ENCODE assay signal across 8 mouse cellular contexts in genomic region chr12:69370936-69371335, GRCm38 (mm10). TPM values are rescaled to one million over a fixed set of nuclear protein-coding genes. Genes with fewer than 3 reads are reported as not detected.
DNase-seq lines count a peak whose midpoint lies in the region; ATAC-seq and TF ChIP-seq lines count a peak whose summit lies in the region.

No protein-coding gene starts in this region.

- H3K9ac ChIP-seq in forebrain, embryonic 14.5 days (ENCODE audit: low read length): peak overlapping the region; percentile 61
- H3K9ac ChIP-seq in liver, embryonic 14.5 days (replicated peaks): peak overlapping the region; percentile 98

- H3K79me3 ChIP-seq in C2C12 (ENCODE audit: low read depth): peaks cover 36% of the 10 kb centered on the region

- no peak for ATAC-seq in forebrain, embryonic 14.5 days
- no peak for ATAC-seq in liver, embryonic 14.5 days (ENCODE audit: insufficient read depth)

- no peak for TF ChIP-seq CTCF in gastrocnemius, adult 2 months (IDR thresholded peaks at IDR 0.05)
- TF ChIP-seq CTCF in C2C12 (IDR thresholded peaks at IDR 0.05; ENCODE audit: control insufficient read depth, insufficient read depth, insufficient read length): no peak
- TF ChIP-seq CTCF in liver, embryonic 14.5 days (IDR thresholded peaks at IDR 0.05; ENCODE audit: low read depth): no peak

- peaks cover 41% of the 10 kb centered on the region for H3K79me2 ChIP-seq in C2C12 (ENCODE audit: control insufficient read depth, insufficient read depth)

- peak overlapping the region; percentile 96 for H3K4me3 ChIP-seq in gastrocnemius, adult 2 months
- H3K4me3 ChIP-seq in C2C12 (ENCODE audit: insufficient read depth, poor library complexity, severe bottlenecking): no peak overlapping the region
- H3K4me3 ChIP-seq in forebrain, embryonic 14.5 days (ENCODE audit: low read depth, low read length): peak overlapping the region; percentile 96
- H3K4me3 ChIP-seq in liver, embryonic 14.5 days (ENCODE audit: insufficient read depth in 1 of 2, low read depth in 2 of 2, low read length in 2 of 2): peak overlapping the region; percentile 80 to 98

- peaks cover 31% of the 10 kb centered on the region for H3K36me3 ChIP-seq in C2C12 (ENCODE audit: control insufficient read depth, insufficient read depth)
- 0 out of 2 replicates have a peak, but pooled peaks cover 4% of the 10 kb centered on the region for H3K36me3 ChIP-seq in forebrain, embryonic 14.5 days (ENCODE audit: control insufficient read depth, insufficient read depth, low read length)
- H3K36me3 ChIP-seq in liver, embryonic 14.5 days (replicated peaks; ENCODE audit: control insufficient read depth, insufficient read depth, low read depth): peaks cover 22% of the 10 kb centered on the region

- peak overlapping the region; percentile 92 for H3ac ChIP-seq in C2C12 (ENCODE audit: control insufficient read depth, insufficient read length, low read depth)

- DNase-seq in gastrocnemius, adult 2 months: no peak
- DNase-seq in gastrocnemius, adult 18-20 months (ENCODE audit: low spot score): no peak
- no peak for DNase-seq in forebrain, embryonic 14.5 days (ENCODE audit: low spot score)
- no peak for DNase-seq in liver, embryonic 14.5 days (ENCODE audit: low read depth in 3 of 3, low spot score in 3 of 3)
- DNase-seq in MN1 (ENCODE audit: low spot score): no peak
- no peak for DNase-seq in left cerebral cortex, postnatal 4 days
- DNase-seq in layer of hippocampus, adult 11-12 months (ENCODE audit: low spot score): no peak

- peak overlapping the region; percentile 95 for H3K27ac ChIP-seq in gastrocnemius, adult 2 months
- H3K27ac ChIP-seq in forebrain, embryonic 14.5 days (ENCODE audit: low read depth, low read length): no peak overlapping the region
- H3K27ac ChIP-seq in liver, embryonic 14.5 days: peak overlapping the region; percentile 84

- H3K4me2 ChIP-seq in forebrain, embryonic 14.5 days (ENCODE audit: low read length): peak overlapping the region; percentile 68
- H3K4me2 ChIP-seq in liver, embryonic 14.5 days (ENCODE audit: low read depth): peak overlapping the region; percentile 96

- peaks cover 12% of the 10 kb centered on the region for H3K4me1 ChIP-seq in forebrain, embryonic 14.5 days (ENCODE audit: control insufficient read depth, insufficient read depth, low read length)
- H3K4me1 ChIP-seq in liver, embryonic 14.5 days (replicated peaks; ENCODE audit: control insufficient read depth in 2 of 2, insufficient read depth in 2 of 2, low read length in 1 of 2): peaks cover 4 to 16% of the 10 kb centered on the region in 2 experiments

- intact Hi-C loops in gastrocnemius, adult 2 months (cut with DNase I): loop anchor here (5.0 kb wide), 2 partner anchors 76 to 106 kb away; no protein-coding TSS in a partner anchor
- intact Hi-C loops in left cerebral cortex, postnatal 4 days (cut with DNase I): loop anchor here (5.0 to 10.0 kb wide), 2 partner anchors 84 to 211 kb away; partner anchors contain the start of gene Vcpkmt

- TF ChIP-seq EP300 in liver, embryonic 14.5 days (IDR thresholded peaks at IDR 0.05; ENCODE audit: low read depth): no peak

- WGBS in forebrain, embryonic 14.5 days: 14% methylated on average over 7 of the region's 7 CpGs
- WGBS in liver, embryonic 14.5 days (ENCODE audit: insufficient replicate concordance): 9% methylated on average over 7 of the region's 7 CpGs

- H3K9me3 ChIP-seq in forebrain, embryonic 14.5 days (replicated peaks; ENCODE audit: control insufficient read depth, low read length): no peaks in the 10 kb centered on the region
- H3K9me3 ChIP-seq in liver, embryonic 14.5 days (ENCODE audit: control insufficient read depth, low read length): no peaks in the 10 kb centered on the region

- no peaks in the 10 kb centered on the region for H3K27me3 ChIP-seq in C2C12 (ENCODE audit: control insufficient read depth, insufficient read depth, insufficient read length)
- H3K27me3 ChIP-seq in forebrain, embryonic 14.5 days (replicated peaks; ENCODE audit: control insufficient read depth, insufficient read depth, low read length): no peaks in the 10 kb centered on the region
- H3K27me3 ChIP-seq in liver, embryonic 14.5 days (ENCODE audit: control insufficient read depth, insufficient read depth, low read length): no peaks in the 10 kb centered on the region

TF ChIP-seq in C2C12, 6 proteins besides CTCF, POLR2A, EP300 and RAD21:
- TF ChIP-seq MYOG (IDR thresholded peaks at IDR 0.05; ENCODE audit: control insufficient read depth, extremely low read depth, insufficient read length): no peak

RNA-seq across cellular contexts. Expression of gene Arf6, which starts 1.0 kb away (rescaled TPM):
- 10 to 100 TPM; 20.5 to 20.8 TPM for total RNA-seq in gastrocnemius, adult 2 months (2021)
- 10 to 100 TPM; 19.1 to 26.3 TPM for total RNA-seq in gastrocnemius, adult 18-20 months (2021)
- polyA plus RNA-seq in C2C12 (2012; fragmentation: generic; extraction: Trizol): 87.3 TPM
- polyA plus RNA-seq in forebrain, embryonic 14.5 days (2014; fragmentation: Nextera tagmentation; extraction: Ambion mirVana): 33.8 and 34.5 TPM in 2 replicates
- 41.3 and 45.8 TPM in 2 replicates for polyA plus RNA-seq in liver, embryonic 14.5 days (2012; rRNA removed)
- 35.7 and 39.6 TPM in 2 replicates for polyA plus RNA-seq in liver, embryonic 14.5 days (2014; fragmentation: Nextera tagmentation; extraction: Ambion mirVana)
- 10 to 100 TPM; 70.7 to 71.8 TPM for total RNA-seq in left cerebral cortex, postnatal 4 days (2021)

RNA-seq across cellular contexts. Expression of gene Gm9887, which starts 1.3 kb away (rescaled TPM):
- total RNA-seq in gastrocnemius, adult 2 months (2021): not detected
- total RNA-seq in gastrocnemius, adult 18-20 months (2021): not detected
- 6.5 TPM for polyA plus RNA-seq in C2C12 (2012; fragmentation: generic; extraction: Trizol)
- 0.83 and 1.3 TPM in 2 replicates for polyA plus RNA-seq in forebrain, embryonic 14.5 days (2014; fragmentation: Nextera tagmentation; extraction: Ambion mirVana)
- 0.20 and 0.23 TPM in 2 replicates for polyA plus RNA-seq in liver, embryonic 14.5 days (2012; rRNA removed)
- 0.40 and 1.0 TPM in 2 replicates for polyA plus RNA-seq in liver, embryonic 14.5 days (2014; fragmentation: Nextera tagmentation; extraction: Ambion mirVana)
- total RNA-seq in left cerebral cortex, postnatal 4 days (2021): 1 to 10 TPM in 1 of 2 experiments, not detected in 1; 1.4 TPM

RNA-seq across cellular contexts. Expression of gene Nemf, which starts 14.0 kb away (rescaled TPM):
- 10 to 100 TPM; 23.1 to 23.6 TPM for total RNA-seq in gastrocnemius, adult 2 months (2021)
- total RNA-seq in gastrocnemius, adult 18-20 months (2021): 10 to 100 TPM; 18.7 to 20.9 TPM
- 6.4 TPM for polyA plus RNA-seq in C2C12 (2012; fragmentation: generic; extraction: Trizol)
- 67.4 and 80.0 TPM in 2 replicates for polyA plus RNA-seq in forebrain, embryonic 14.5 days (2014; fragmentation: Nextera tagmentation; extraction: Ambion mirVana)
- polyA plus RNA-seq in liver, embryonic 14.5 days (2012; rRNA removed): 5.2 and 11.1 TPM in 2 replicates
- polyA plus RNA-seq in liver, embryonic 14.5 days (2014; fragmentation: Nextera tagmentation; extraction: Ambion mirVana): 33.7 and 35.4 TPM in 2 replicates
- total RNA-seq in left cerebral cortex, postnatal 4 days (2021): 10 to 100 TPM; 50.9 to 51.1 TPM
